Mouse (Mus musculus) midbrain, embryonic 11.5 days (tissue): ENCODE measurements around the gene Smyd5. TPM values are rescaled to one million over a fixed set of nuclear protein-coding genes. Genes with fewer than 3 reads are reported as not detected.

ENCODE experiments used
- polyA plus RNA-seq: library from polyadenylated mRNA; unstranded; fragments of >200 nt; fragmentation: Nextera tagmentation; extraction: Ambion mirVana; gene quantifications from 2 replicates; pipeline ENCODE4 v1.2.1, GENCODE M21; 2014

Gene Smyd5
- polyA plus RNA-seq, 1 experiment from 2014 or later = 52.6 TPM

Other genes with a start within 250 kb of the Smyd5 start
- 2.7 and 3.6 TPM in 2 replicates for gene Emx1, start 244.6 kb upstream of the Smyd5 start, polyA plus RNA-seq
- gene Sfxn5, start 98.6 kb upstream of the Smyd5 start, polyA plus RNA-seq = 5.7 and 6.2 TPM in 2 replicates
- 4.2 and 4.7 TPM in 2 replicates for gene Rab11fip5, start 57.4 kb upstream of the Smyd5 start, polyA plus RNA-seq
- not detected in 2 replicates for gene Noto, start 8.1 kb upstream of the Smyd5 start, polyA plus RNA-seq
- 666 and 672 TPM in 2 replicates for gene Cct7, start 19.5 kb downstream of the Smyd5 start, polyA plus RNA-seq
- 24.6 and 29.4 TPM in 2 replicates for gene Pradc1, start 20.0 kb downstream of the Smyd5 start, polyA plus RNA-seq
- 0.79 and 1.1 TPM in 2 replicates for gene Fbxo41, start 71.0 kb downstream of the Smyd5 start, polyA plus RNA-seq
- not detected in 2 replicates for gene Egr4, start 81.6 kb downstream of the Smyd5 start, polyA plus RNA-seq
- gene Alms1, start 155.5 kb downstream of the Smyd5 start, polyA plus RNA-seq = 8.8 and 9.0 TPM in 2 replicates